Mouse (Mus musculus): ENCODE data around the gene Gm5797.
"Not testable (repeated sequence)": the region's sequence is repeated elsewhere in the genome, so short reads cannot be mapped to it uniquely, and the experiment has no call there.

Gm5797 gene

GRCm38 (mm10) chr14:7332295-7332694 lies at the start of gene Gm5797:
Gene Gm5797 (minus strand): TSS chr14:7332395.
- DNase-seq (ENCODE audit: low spot score) = not testable (repeated sequence)

DNA sequence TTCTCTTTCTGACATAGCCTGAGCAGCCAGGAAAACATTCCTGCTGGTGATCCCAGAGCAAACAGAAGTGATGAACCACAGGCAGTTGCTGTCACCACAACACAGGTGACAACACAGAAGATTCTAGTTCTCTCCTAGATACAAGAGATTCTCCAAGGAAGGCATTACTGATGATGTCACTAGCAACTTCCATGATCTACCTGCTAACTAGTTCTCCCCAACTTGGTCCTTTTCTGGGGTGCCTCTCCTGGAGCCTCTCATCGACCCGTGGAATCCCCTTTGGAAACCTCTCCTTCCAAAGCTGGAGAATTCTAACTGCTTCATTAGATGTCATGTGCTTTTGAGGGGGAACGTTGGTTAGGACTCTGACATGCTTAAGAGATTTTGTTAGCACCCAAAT lies 32.8 kb upstream of the Gm5797 start, which contains the start of gene Gm8374:
TSS of gene Gm8374 (minus strand) at position 101 of the 400 bp plus-strand sequence.
- DNase-seq (ENCODE audit: low spot score) = not testable (repeated sequence)

GRCm38 (mm10) chr14:7315093-7315492 lies 17.1 kb downstream of the Gm5797 start:
- peak; percentile 8 for DNase-seq (ENCODE audit: low spot score)

GRCm38 (mm10) chr14:7314661-7315060 lies 17.5 kb downstream of the Gm5797 start, which contains the start of gene Gm3739:
Gene Gm3739 (minus strand): TSS chr14:7315049.
- not testable (repeated sequence) for DNase-seq (ENCODE audit: low spot score)
